Mouse (Mus musculus) embryo, embryonic 10 days (tissue): ENCODE data around the gene Fcer1g.
"Not testable (repeated sequence)": the region's sequence is repeated elsewhere in the genome, so short reads cannot be mapped to it uniquely, and the experiment has no call there.

Experiments used
- DNase-seq: peaks from one replicate; pipeline ENCODE4 v3.0.0-alpha.2; 2015; ENCODE audit warnings: low spot score

Fcer1g gene

DNA sequence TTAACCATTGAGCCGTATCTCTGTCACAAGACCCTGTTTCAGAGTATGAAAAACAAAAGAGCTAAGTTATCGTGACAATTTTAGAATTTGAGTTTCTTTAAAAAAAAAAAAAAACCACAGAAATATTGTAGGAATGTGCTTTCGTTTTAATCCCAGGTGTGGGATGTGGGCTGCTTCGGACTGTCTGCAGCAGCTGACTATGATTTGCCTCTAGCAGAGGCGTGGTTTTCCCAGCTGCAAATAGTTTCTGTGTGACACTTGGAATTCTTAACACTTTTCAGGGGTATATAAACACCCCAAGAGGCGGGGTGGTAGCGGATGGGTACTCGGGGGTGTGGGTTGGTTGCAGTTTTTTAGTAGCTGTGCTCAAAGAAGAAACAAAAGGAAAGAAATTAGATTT, 11.2 kb upstream of the Fcer1g start:
- DNase-seq: no peak

DNA sequence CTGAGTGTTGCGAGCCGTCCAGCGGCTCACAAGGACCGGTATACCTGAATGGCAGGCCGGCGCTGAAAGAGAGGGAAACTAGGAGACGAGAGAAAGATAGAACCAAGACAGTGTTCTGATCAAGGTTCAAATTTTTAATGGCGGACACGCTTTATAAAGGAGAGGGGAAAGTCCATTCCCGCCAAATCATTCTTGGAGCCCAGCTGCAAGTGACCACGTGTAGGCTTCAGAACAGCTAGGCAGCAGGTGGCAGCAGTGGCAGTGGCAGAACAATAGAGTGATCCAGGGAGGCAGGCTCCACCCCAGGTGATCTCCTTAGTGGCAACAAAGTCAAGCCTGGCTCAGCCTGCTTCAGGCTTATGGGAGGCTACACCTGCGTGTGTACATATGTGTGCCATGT, 7.8 kb upstream of the Fcer1g start:
- DNase-seq: not testable (repeated sequence)

DNA sequence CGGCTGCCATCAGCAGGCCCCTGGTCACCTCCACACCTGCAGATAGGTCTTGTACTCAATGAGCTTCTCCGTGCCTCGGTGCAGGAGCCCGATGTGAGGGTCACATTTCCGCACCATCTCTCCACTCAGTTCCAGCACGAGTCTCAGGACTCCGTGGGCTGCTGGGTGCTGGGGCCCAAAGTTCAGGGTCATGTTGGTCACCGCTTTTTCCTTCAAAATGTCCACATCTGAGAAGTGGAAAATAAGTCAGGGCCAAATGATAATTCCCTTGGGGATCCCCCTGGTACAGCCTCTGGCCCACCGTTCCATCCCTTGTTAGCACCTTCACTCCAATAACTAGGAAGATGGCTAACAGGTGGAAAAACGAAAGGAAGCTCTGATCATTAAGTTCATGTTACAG, 6.7 kb upstream of the Fcer1g start:
- no peak for DNase-seq

DNA sequence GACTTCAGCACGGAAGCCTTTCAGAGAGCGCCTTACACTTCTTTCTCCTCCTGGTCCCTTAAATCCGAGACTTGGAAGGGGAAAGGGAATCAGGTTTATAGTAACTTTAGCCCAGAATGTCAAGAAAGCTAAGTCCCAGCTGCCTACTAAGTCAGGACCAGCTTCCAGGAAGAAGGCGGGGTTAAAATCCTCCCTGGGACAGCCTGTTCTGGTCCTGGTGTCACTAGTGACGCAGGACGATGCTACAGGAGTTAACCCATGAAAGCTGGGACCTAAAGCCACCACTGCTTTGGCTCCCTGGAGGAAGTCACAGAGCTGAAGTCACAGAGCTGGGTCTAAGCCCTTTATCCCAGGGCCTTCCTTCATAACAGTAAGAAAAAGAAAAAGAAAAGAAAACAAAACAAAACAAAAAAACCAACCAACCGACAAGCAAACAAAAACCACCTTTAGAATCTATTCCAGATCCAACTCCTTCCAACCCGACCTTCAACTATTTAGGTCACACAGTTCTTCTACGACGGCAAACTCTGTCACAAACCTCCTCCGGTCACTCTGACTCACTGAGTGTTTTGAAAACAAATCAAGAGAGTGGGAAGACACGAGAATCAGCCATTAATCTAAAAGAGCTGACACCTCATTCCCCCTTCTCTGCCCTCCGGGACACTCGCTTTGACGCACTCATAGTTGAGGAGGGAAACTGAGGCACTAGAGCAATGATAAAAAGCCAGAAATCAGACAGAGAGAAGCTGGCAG, 6.0 kb upstream of the Fcer1g start:
- DNase-seq: no peak

- DNase-seq: peak; percentile 71
These were observed 4.3 kb upstream of the Fcer1g start for GRCm38 (mm10) chr1:171238463-171238862.

- DNase-seq: no peak
These were observed 3.3 kb upstream of the Fcer1g start for GRCm38 (mm10) chr1:171237438-171237837.

DNA sequence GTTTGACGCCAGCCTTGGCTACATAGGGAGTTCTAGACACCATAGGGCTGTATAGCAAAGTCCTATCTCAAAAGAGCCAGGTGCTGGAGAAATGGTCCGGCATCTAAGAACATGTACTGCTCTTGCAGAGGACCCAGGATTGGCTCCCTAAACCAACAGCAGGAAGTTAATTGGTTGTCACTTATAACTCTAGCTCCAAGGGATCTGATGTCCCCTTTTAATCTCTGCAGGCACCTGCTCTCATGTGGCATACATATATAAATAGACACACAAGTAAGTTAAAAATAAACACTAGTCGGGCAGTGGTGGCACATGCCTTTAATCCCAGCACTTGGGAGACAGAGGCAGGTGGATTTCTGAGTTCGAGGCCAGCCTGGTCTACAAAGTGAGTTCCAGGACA, 1.6 kb upstream of the Fcer1g start:
- DNase-seq: no peak

DNA sequence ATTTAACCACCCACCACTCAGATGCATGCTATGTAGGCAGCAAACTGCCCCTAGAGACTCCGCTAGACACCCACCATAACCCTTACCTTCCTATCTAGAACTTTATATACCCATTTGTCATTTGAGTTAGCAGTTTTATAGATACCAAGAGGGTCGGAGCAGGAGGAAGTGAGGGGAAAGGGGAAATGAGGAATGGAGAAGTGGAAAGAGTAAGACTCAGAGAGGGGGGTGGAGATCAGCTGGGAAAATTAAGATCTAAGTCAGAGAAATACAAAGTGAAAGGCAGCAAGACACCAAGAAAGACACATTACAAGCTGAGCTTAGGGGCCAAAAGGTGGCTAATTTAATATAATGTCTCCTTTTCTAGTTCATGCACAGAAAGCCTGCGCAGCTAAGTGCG, 373 bp upstream of the Fcer1g start:
- no peak for DNase-seq

DNA sequence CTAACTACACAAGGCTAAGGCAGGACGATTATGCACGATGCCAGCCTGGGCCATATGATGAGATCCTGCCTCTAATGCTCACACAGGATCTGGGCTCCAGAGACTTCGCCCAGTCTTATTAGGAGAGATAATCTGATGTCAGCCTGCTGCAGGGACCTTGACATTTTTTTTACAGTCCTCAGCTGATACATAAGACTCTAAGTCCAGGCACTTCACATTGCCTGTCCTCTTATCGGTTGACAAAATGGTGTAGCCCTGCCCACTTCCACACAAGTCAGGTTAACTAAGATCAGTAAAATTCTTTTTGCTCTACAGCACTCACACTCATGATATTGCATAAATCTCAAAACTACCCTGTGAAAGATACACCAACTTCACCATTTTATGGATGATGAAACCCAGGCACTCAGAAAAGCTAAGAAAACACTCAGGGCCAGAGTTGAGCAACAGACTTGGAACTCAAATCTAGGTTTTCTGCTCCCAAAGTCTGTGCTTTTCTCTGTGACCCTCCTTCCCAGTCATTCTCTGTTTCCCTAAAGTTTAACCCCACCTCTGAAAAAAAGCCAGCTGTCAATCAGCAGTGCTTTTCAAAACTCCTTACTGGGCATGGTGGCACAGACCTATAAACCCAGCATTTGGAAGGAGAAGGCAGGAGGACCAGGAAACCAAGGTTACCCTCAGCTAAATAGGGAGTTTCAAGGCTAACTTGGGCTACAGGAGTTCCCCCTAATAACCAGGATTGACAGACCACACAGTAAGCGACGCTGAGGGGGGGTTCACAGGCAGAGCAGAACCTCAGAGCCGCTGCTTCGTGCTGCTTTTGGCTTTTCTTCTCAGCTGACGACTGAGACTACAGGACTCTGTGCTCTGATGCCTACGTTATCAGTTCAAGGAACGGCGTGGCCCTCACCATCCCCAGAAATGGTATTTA, 1.1 kb downstream of the Fcer1g start:
- DNase-seq: no peak

GRCm38 (mm10) chr1:171232348-171232747, 1.8 kb downstream of the Fcer1g start:
- no peak for DNase-seq

DNA sequence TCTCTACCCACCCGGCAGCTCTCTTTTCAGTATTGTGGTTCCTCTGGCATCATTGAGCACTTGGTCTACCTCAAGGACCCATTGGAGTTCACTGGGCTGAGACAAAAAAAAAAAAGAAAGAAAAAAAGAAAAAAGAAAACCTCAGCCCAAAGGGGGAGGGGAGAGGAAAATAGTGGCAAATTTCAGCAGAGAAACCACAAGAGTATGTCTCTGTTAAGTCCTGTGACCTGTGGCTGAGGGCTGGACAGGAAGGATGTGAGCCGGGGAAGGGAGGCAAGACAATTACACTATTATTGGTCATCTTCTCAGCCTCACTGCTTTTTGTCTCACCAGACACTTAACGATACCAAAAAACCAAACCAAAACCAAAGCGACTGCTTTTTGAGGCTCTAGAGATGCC, 2.3 kb downstream of the Fcer1g start:
- no peak for DNase-seq

DNA sequence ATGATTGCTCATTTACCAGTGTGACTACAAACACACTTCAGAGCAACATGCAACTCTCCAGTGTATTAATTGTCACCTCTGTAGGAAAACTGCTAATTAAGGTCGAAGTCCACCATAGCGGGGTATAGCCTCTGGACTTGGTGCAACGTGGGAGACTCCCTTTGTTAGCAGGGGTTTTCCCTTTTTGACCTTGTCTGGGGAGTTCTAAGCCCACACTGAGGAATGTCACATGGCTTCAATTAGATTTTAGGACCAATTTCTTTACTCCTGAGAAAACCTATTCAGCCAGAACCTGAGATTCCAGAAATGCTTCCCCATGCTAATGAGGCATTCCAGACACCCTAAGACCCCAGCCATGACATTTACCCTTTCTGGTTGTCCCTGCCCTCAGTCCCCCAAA, 4.0 kb downstream of the Fcer1g start:
- DNase-seq: no peak

GRCm38 (mm10) chr1:171229750-171230149, 4.4 kb downstream of the Fcer1g start:
- no peak for DNase-seq

DNA sequence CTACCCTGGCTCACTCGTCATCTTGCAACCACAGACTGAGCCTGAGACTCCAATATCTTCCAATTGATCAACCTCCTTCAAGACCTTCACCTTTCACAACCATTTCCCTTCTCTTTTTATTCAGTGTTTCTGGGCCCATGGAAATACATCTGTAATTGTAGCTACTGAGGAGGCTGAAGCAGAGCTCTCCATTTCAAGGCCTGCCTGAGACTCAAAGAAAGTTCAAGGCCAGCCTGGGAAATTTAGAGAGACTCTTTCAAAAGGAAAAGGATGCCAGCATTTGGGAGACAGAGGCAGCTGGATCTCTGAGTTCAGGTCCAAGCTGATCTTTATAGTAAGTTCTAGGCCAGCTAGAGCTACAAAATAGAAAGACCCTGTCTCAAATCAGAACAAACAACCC, 6.3 kb downstream of the Fcer1g start:
- DNase-seq: no peak

GRCm38 (mm10) chr1:171226780-171227179, 7.4 kb downstream of the Fcer1g start:
- no peak for DNase-seq

DNA sequence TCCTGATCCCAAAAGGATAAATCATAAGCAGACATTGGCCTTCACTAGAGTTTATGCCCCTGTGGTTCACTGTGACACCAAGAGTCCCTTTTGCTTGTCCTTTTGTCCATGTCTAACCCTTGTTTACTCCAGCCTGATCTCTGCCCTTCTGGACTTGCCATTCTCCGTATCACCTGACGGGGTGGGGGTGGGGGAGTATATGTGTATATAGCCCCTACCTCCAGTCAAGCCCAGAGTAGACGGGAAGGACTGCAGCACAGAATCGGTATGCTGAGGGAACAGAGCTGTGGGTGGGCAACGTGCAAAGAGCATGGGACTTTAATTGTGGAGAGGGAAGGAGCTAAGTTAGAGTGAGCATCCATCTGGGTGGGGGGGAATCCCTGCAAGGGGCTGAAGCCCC, 9.3 kb downstream of the Fcer1g start, which contains the start of gene Apoa2:
Gene Apoa2 (plus strand): TSS at position 198 of the 400 bp plus-strand sequence.
- DNase-seq: no peak

DNA sequence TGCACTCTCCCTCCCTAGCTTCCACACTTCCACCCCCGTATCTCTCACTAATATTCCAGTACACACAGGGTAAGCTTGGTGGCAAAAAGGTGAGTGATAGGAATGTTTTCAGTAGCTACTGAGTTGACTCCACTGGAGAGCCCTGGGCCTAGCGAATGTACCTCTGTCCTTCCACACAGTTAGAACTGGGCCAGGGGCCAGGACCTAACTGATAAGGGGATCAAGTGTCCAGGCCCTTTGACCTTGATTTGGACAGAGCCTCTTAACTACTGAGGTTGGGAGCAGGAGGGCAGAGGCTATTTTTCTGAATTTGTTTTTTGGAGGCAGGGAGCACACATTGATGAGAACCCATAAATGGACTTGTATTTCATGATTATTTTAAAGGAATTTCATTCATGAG, 10.4 kb downstream of the Fcer1g start:
- DNase-seq: no peak

DNA sequence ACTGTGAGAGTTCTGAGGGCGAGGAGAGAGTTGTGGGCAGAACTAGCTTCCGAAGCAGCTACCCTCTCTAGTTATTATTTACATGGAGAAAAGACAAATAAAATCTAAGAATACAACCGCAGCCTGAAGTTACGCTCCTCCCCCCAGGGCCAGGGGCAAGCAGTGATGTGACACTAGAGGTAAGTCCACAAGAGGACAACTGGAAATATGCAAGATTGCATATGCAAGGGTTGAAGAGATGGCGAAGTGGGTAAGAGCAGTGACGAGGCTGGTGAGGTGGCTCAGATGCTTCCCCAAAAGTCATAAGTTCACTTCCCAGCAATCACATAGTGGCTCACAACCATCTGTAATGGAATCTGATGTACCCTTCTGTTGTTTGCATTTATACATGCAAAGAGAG, 11.0 kb downstream of the Fcer1g start:
- no peak for DNase-seq

DNA sequence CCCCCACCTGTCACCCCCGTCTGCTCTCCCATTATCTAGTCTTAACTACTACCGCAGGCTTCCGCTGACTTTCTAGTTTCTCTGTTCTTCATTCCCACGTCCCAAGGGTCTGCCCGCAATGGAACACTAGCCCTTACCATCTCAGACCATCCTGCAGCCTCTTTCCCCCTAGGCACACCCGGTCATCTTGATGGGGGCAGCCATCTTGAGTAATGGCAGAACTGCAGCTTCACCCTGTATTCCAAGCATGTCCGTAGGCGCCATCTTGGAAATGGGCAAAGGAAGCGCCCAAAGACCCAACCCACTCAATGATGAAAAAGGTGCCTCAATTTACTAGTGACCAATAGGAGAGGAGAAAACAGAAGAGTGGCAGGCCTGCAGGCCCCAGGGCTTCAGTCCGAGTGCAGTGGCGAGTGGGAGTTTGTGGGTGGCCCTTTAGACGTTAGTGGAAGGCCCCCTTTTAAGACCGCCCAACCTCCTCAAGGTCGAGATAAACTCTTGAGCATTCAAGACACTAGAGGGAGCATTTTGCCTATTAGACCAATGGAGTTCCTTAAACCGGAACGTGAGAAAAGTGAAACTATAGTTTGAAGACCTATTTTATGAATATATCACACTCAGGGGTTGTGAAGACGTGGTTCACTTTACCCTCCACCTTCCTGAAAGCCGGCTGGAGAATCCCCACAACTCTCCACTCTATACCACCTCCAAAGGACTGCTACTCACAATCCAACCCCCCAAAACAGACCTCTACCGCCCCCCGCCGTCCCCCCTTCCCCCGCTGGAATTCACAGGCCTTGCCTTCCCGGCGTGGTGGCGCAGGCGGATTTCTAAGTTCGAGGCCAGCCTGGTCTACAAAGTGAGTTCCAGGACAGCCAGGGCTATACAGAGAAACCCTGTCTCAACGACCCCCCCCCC, 11.7 kb downstream of the Fcer1g start, which contains the start of gene Tomm40l:
Gene Tomm40l (minus strand): TSS at position 277 of the 918 bp plus-strand sequence.
- DNase-seq: peak; percentile 97

GRCm38 (mm10) chr1:171221281-171222193, 12.6 kb downstream of the Fcer1g start:
- peak; percentile 29 for DNase-seq

DNA sequence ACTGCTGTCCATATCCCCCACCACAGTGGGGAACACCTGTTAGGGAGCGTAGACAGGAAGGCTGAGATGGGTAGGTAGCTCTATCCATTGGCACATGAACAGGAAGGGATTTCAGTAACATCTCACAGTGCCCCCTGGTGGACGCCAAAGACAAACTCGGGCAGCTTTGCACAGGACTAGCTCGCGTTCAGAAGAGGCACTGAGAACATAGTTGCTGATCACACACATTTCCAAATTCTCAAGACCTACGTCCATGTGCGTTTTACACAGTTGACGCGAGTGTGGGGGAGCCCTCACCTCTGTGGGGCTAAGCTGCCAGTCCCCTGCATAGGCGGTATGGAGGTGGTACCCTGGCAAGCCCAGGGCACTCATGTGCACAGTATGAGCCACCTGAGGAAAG, 13.3 kb downstream of the Fcer1g start:
- peak; percentile 94 for DNase-seq
